Mouse (Mus musculus) liver, postnatal 0 days (tissue): ENCODE measurements around the gene Gfra1.

Experiments used
- CTCF ChIP-seq: sonication (generic); IDR thresholded peaks from 2 replicates; pipeline ENCODE4 v1.5.1; 2016; ENCODE audit warnings: antibody characterized with exemption, low read depth
- EP300 ChIP-seq: IDR thresholded peaks from 2 replicates; pipeline ENCODE4 v1.6.1; 2016; ENCODE audit warnings: antibody characterized with exemption, low read depth, mild to moderate bottlenecking

DNA sequence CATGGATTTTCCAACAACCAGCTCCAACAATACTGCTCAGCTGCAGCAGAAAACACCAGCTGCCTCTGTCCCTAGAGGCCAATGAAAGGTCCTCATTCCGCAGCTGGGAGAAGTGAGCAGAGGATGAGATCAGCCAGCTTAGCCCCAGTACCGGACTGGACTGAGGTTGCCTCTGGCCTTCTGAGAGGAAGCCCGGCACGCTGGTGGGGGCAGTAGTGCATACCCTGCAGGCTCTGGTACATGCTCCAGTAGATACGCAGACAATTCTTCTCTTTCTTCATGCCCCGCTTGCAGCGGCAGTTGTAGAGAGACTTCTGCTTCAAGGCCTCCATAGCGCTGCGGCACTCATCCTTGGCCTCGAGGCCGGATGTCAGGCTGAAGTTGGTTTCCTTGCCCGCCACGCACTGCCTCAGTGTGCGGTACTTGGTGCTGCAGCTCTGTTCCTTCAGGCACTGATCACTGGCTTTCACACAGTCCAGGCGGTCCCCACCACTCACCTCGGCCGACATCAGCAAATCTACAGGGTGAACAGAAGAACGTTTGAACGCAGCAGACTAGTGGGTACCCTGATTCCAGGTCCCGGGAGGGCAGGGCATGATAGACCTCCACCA lies 2.7 kb downstream of the Gfra1 start:
- TF ChIP-seq EP300 (no peak), CTCF (no peak)
